Mouse (Mus musculus) bone marrow, adult 2 months (tissue): ENCODE data around the gene Lhx3.

Experiments used
- CTCF ChIP-seq: fragments of 200-500 bp; IDR thresholded peaks from 2 replicates; pipeline ENCODE4 v1.5.1; 2011; ENCODE audit warnings: low read length, control low read depth; ENCODE audit not compliant: control insufficient read depth, insufficient read depth
- POLR2A ChIP-seq: fragments of 200-500 bp; IDR thresholded peaks from 2 replicates; pipeline ENCODE4 v1.6.1; 2011; ENCODE audit warnings: low read depth, mild to moderate bottlenecking, control low read depth, low read length, borderline replicate concordance; ENCODE audit not compliant: control insufficient read depth

GRCm38 (mm10) chr2:26237290-26237782 is 29.2 kb upstream of the Lhx3 start, which contains the start of gene Qsox2:
- TF ChIP-seq CTCF, result no peak
- TF ChIP-seq POLR2A, result peak; percentile 65; the same call in 1 of the 2 replicates
